Mouse (Mus musculus) ES-E14 (cell line): Measurements from ENCODE around the gene Fam19a1. TPM values are rescaled to one million over a fixed set of nuclear protein-coding genes. Genes with fewer than 3 reads are reported as not detected.

ENCODE experiments used
- DNase-seq: peaks from one replicate; pipeline ENCODE4 v3.0.0-alpha.2; 2013; ENCODE audit warnings: low read depth, low spot score
- H3K27ac ChIP-seq: 2 replicates; pipeline ENCODE4 v1.5.1; 2012; ENCODE audit warnings: low read depth, mild to moderate bottlenecking, low read length, moderate library complexity, mixed read lengths; ENCODE audit not compliant: poor library complexity, insufficient read depth, severe bottlenecking
- H3K36me3 ChIP-seq: 2 replicates; pipeline ENCODE4 v1.6.1; 2012; ENCODE audit warnings: mild to moderate bottlenecking, low read length, moderate library complexity, mixed read lengths; ENCODE audit not compliant: control insufficient read depth, poor library complexity, insufficient read depth, severe bottlenecking
- H3K4me1 ChIP-seq, 2 experiments: fragments of 150-350 bp in 1 of 2; sonication (generic) in 1 of 2; 2 replicates each; pipeline ENCODE4 v1.6.1; 2012; ENCODE audit warnings: low read length in 2 of 2, mild to moderate bottlenecking in 1 of 2, mixed read lengths in 1 of 2; ENCODE audit not compliant: control insufficient read depth in 2 of 2, insufficient read depth in 2 of 2, poor library complexity in 1 of 2
- H3K4me3 ChIP-seq, 2 experiments: fragments of 150-350 bp in 1 of 2; sonication (generic) in 1 of 2; 2 replicates each; pipeline ENCODE4 v1.5.1; 2012; ENCODE audit warnings: low read length in 2 of 2, low read depth in 1 of 2, mild to moderate bottlenecking in 1 of 2, mixed read lengths in 1 of 2; ENCODE audit not compliant: insufficient read depth in 1 of 2, poor library complexity in 1 of 2, severe bottlenecking in 1 of 2
- H3K9ac ChIP-seq: 2 replicates; pipeline ENCODE4 v1.6.1; 2012; ENCODE audit warnings: low read depth, mild to moderate bottlenecking, low read length, mixed read lengths; ENCODE audit not compliant: poor library complexity, insufficient read depth, severe bottlenecking
- H3K9me3 ChIP-seq: fragments of 150-350 bp; sonication (generic); 2 replicates; pipeline ENCODE4 v1.6.1; 2012; ENCODE audit warnings: low read depth, mild to moderate bottlenecking, low read length; ENCODE audit not compliant: control insufficient read depth, insufficient read depth
- CHD2 ChIP-seq: IDR thresholded peaks from 2 replicates; pipeline ENCODE4 v1.6.1; 2014; ENCODE audit warnings: mild to moderate bottlenecking, low read depth, low read length, inconsistent platforms
- HCFC1 ChIP-seq: IDR thresholded peaks from 2 replicates; pipeline ENCODE4 v1.6.1; 2012; ENCODE audit warnings: low read length, inconsistent platforms, borderline replicate concordance; ENCODE audit not compliant: insufficient read depth
- MAFK ChIP-seq: IDR thresholded peaks from 2 replicates; pipeline ENCODE4 v1.6.1; 2014; ENCODE audit warnings: mild to moderate bottlenecking, low read depth, low read length, inconsistent platforms; ENCODE audit not compliant: insufficient read depth
- ZC3H11A ChIP-seq: IDR thresholded peaks from 2 replicates; pipeline ENCODE4 v1.6.1; 2012; ENCODE audit warnings: low read depth, mild to moderate bottlenecking, inconsistent platforms, low read length, borderline replicate concordance
- ZNF384 ChIP-seq: IDR thresholded peaks from 2 replicates; pipeline ENCODE4 v1.6.1; 2012; ENCODE audit warnings: low read depth, low read length, inconsistent platforms
- in situ Hi-C, 2 experiments: fragments of 600-800 bp; cut with MboI; formaldehyde crosslinking; loops; one replicate each; pipeline ENCODE4 v1.15.1; 2025; ENCODE audit warnings: low sequenced_read_pairs in 2 of 2, inconsistent platforms in 1 of 2; ENCODE audit not compliant: unreplicated experiment in 2 of 2
- total RNA-seq: library from RNA; depleted of rRNA; stranded (reverse); fragments of 300-350 nt; gene quantifications from 2 replicates; pipeline ENCODE4 v1.2.3, GENCODE M21; 2012

The Fam19a1 gene
- total RNA-seq, 1 experiment = not detected

- H3K9ac ChIP-seq = no peak overlapping the region
- H3K4me1 ChIP-seq = no peaks in the 10 kb centered on the region
- H3K36me3 ChIP-seq = no peaks in the 10 kb centered on the region
- no peak overlapping the region for H3K27ac ChIP-seq
- DNase-seq = no peak
- in situ Hi-C loops = no loop called here
- no peak for TF ChIP-seq HCFC1
- TF ChIP-seq ZC3H11A = no peak
- no peak for TF ChIP-seq CHD2
- TF ChIP-seq ZNF384 = no peak
- TF ChIP-seq MAFK = no peak
- H3K4me3 ChIP-seq = no peak overlapping the region
- H3K9me3 ChIP-seq = no peaks in the 10 kb centered on the region
Measured at GRCm38 (mm10) chr6:96234806-96235205, 121.9 kb downstream of the Fam19a1 start.

GRCm38 (mm10) chr6:96244320-96244719, 131.4 kb downstream of the Fam19a1 start:
- H3K9me3 ChIP-seq = no peaks in the 10 kb centered on the region
- H3K36me3 ChIP-seq = no peaks in the 10 kb centered on the region
- no peaks in the 10 kb centered on the region for H3K4me1 ChIP-seq
- no peak for TF ChIP-seq MAFK
- no peak for TF ChIP-seq ZC3H11A
- TF ChIP-seq ZNF384 = no peak
- no peak for TF ChIP-seq HCFC1
- TF ChIP-seq CHD2 = no peak
- no peak overlapping the region for H3K9ac ChIP-seq
- no peak for DNase-seq
- H3K4me3 ChIP-seq = no peak overlapping the region
- H3K27ac ChIP-seq = no peak overlapping the region
- in situ Hi-C loops = no loop called here

- no peak overlapping the region for H3K9ac ChIP-seq
- DNase-seq = no peak
- in situ Hi-C loops = no loop called here
- H3K36me3 ChIP-seq = no peaks in the 10 kb centered on the region
- H3K4me3 ChIP-seq = no peak overlapping the region
- no peaks in the 10 kb centered on the region for H3K9me3 ChIP-seq
- H3K4me1 ChIP-seq = no peaks in the 10 kb centered on the region
- no peak for TF ChIP-seq CHD2
- no peak for TF ChIP-seq HCFC1
- H3K27ac ChIP-seq = no peak overlapping the region
Measured at GRCm38 (mm10) chr6:96252001-96252400, 139.0 kb downstream of the Fam19a1 start.

GRCm38 (mm10) chr6:96254815-96255214, 141.9 kb downstream of the Fam19a1 start:
- H3K9me3 ChIP-seq = no peaks in the 10 kb centered on the region
- no peak for DNase-seq
- no peak overlapping the region for H3K4me3 ChIP-seq
- in situ Hi-C loops = no loop called here
- no peak overlapping the region for H3K27ac ChIP-seq
- no peaks in the 10 kb centered on the region for H3K36me3 ChIP-seq
- no peaks in the 10 kb centered on the region for H3K4me1 ChIP-seq
- no peak for TF ChIP-seq HCFC1
- no peak for TF ChIP-seq MAFK
- no peak for TF ChIP-seq ZC3H11A
- no peak for TF ChIP-seq ZNF384
- no peak overlapping the region for H3K9ac ChIP-seq

GRCm38 (mm10) chr6:96258651-96259050, 145.7 kb downstream of the Fam19a1 start:
- no peaks in the 10 kb centered on the region for H3K9me3 ChIP-seq
- no peak overlapping the region for H3K27ac ChIP-seq
- H3K9ac ChIP-seq = no peak overlapping the region
- no peak for DNase-seq
- H3K4me3 ChIP-seq = no peak overlapping the region
- H3K4me1 ChIP-seq = no peaks in the 10 kb centered on the region
- TF ChIP-seq ZC3H11A = no peak
- in situ Hi-C loops = no loop called here
- H3K36me3 ChIP-seq = no peaks in the 10 kb centered on the region
